Mouse (Mus musculus) lung, postnatal 14 days (tissue): ENCODE measurements around the gene Thap11.

Source experiments
- DNase-seq: peaks from one replicate; pipeline ENCODE4 v3.0.0; 2021

The Thap11 gene

GRCm38 (mm10) chr8:105900941-105901616 lies 46.1 kb downstream of the Thap11 start:
- DNase-seq, result no peak
